Mouse (Mus musculus) cerebellum, postnatal 25 days (tissue): ENCODE results near the gene Kdm6b.
A peak's percentile ranks its signal among the peaks of the same experiment; 100 is the strongest.

Experiments
- DNase-seq, 2 experiments: peaks; one replicate each; pipeline ENCODE4 v3.0.0; 2021; ENCODE audit warnings: mixed read lengths in 2 of 2

Gene Kdm6b

DNA sequence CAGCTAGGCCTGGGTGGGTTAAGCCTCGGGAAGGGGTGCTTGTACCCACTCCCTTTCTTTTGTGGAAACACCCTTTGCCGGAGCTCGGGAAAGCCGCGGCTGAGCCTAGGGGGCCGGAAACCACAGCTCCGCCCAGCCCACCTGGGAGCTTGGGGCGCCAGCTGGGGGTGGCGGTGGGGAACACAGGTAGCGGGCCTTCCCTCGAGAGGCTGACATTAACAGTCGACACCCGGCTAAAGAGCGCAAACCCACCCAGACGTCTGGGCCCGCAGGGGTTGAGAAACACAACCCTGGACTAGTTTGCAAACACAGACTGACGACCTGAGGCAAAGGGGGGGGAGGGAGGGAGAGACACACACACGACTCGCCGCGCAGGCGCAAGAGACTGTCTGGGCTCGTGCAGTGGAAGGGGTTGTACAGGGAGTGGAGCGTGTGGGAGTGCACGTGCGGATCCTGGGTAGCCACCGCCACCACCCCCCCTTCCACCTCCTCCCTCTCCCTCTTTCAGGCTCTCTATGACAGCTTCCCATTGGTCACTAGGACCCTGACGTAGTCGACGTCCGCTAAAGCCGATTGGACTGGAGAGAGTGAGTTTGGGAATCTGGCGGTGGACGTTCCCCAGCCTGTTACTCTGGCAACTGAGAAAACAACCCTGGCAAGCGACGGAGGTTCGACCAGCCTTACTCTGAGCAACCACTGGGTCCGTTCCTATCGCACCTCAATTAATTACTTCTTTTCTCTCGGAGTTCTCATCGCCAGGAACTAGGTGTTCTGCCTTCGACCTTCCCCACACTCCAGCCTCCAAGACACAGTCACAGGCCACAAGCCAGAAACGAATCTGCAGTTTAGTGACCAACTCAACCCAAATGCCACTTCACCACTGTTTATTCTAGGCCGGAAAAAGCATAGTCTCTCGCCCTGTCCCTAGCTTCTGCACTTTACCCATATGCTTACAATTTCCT is 5.3 kb upstream of the Kdm6b start:
- peak; percentile 91 to 95 for DNase-seq

DNA sequence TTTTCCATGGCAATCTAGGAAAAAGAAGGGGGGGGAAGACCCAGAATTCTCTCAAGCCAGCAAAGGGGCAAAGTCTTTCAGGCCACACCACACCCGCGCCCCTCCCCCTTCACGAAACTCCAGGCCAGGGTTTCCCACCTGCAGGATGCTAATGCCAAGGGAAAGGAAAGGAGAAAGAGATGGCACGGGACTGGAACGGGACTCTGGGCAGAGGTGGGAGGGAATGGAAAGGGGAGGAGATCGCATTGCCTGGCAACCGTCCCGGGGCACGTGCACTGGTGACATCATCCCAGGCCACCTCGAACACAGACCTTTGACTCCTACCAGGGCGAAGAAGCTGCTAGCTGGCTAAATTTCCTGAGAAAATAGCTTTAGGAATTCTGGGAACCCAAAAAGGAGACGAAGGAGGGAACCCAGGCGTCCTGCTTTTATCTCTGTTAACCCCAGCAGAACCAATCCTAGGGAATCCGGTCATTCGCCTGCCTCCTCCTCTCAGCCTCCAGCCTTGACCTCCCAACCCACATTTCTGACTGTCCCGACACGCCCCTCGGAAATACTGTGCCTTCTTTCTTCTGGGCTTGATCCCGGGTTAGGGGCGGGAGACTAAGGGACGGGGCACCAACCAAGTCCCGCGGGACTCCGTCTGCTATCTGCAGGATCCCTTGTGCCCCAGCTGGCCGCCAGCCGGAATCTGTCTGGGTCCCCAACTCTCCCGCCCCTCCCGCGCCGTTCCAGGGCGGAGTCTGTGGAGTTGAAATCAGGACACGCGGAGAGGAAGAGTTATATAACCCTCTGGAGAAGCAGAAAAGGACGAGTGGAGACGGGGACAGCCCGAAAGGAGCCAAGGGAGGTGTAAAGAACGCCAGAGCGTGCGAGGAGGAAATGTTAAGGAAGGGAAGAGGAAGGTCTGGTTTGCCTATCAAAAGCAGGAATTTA is 4.2 kb upstream of the Kdm6b start:
- peak; percentile 97 to 99 for DNase-seq

DNA sequence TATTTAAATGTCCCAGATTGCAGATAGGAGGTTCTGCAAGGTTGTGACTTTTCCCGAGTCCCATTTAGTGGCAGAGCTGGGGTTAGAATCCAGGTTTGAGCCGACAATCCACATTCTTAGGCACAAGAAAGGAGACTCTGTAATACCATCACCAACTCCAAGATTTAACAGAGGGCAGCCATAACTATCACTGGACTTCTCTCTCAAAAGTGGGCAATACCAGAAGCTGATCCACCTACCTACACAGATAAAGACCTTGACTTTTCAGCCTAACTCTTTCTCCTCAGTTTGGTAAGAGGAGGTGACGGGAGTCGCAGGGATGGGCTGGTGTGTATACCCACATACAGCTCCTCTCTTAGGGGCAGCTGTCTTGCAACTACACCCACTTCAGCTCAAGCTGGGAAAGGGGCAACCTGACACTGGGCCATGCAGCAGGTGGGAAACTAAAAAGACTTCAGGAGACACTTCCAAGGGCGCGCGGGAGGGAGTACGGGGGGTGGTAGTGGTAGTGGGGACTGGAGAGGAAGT is 3.5 kb upstream of the Kdm6b start:
- DNase-seq: peak in 1 of 2 experiments; percentile 22

DNA sequence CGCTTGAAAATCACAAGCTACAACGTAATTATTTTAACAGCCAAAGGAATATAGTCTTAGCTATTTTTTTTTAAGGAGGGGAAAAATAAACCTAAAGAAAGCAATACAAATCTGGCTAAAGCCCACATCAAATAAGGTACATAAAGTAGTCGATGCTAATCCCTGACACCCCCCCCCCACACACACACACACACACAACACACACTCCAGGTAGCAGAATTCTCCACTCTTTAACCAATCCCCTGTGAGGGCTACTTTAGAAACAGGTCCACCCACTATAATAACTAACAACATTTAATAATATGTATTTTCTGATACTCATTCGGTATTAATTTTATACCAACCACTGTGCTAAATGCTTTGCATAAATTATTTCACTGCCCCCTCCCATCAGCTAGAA is 3.0 kb upstream of the Kdm6b start:
- DNase-seq: no peak

DNA sequence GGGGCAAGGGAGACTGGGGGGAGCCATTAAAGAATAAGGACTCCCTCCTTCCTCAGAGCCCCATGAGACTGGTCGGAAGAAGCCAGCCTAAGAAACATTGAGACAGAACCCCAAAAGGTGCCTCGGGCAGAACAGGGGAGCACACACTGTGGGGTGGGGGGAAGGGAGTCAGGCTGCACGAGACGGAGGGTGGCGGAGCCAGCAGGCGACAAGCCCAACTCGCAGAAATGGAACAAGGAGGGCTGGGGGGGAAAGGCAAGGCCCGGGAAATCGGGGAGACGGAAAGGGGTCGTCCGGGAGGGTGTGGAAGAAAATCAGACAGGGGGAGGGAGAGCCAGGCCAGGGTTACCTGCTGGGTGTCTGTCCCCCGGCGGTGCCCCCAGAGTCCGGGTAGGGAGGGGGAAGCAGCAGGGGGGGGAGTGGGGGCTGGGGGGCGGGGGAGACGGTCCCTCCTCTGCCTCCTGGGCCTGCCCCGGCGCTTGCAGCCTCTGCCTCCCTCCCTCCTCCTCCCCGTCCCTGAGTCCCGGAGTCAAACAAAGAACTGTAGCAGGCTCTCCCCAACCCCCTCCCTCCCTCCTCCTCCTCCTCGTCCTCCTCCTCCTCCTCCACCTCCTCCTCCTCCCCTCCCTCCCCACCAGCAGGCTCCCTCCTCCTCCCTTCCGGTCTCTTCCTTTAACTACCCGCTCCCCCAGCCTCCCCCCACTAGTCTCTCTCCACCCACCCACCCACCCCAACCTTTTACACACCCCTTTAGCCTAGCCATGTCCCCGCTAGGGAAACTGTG is 2.4 kb upstream of the Kdm6b start:
- peak; percentile 73 to 81 for DNase-seq

DNA sequence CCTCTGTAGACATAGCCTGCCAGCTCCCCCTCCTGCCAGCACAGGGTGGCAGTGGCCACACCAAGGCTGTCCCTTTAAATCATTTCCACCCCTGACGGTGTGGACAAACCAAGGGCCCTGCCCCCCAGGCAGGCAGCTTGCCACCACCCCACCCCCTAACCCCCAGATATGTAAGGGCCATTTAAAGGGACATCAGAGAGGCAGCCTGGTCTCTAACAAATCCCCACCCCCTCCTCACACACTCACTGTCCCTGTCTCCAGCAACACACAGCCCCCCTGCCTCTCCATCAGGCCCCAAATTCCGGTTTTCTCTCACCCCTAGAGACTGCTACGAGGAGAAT is 1.8 kb upstream of the Kdm6b start:
- DNase-seq: peak; percentile 85 to 92

DNA sequence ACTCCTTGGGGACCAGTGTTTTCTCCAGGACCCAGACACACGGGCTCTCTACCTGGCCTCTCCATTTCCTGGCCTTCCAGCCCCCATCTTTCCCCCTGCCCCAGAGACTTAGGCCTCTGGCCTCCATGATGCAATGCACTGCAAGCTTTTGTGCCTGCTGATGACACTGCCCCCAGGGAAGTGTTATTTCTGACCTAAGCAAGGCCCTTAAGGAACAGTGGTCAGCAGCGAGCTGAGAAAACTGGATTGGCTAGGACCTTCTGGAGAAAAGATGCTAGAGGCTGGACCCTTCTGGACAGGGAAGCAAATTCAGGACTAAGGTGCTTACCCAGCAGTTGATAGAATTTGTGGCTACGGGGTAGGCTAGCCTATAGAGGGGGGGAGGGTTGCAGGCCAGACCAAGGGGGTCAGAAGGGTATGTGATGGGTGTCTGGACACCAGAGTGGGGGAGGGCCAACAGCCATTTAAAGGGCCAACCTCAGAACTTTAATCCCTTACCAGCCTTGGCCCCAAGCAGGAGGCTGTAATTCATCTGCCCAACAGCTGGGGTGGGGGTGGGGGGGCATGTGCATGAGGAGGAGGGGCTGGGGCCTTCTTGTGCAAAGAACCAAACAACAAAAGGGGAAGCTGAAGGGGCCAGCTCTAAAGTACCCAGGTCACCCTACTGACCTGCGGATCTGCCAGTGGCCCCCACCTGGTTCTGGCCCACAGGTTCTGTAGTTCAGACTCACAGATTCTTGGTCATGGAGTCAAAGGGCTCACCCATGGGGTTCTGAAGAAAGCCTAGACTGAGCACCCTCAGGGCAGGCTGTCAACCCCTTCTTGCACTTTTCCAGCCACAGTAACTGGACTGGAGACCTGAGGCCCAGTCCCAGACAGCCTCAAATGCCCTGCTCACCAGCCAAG is 1.2 kb upstream of the Kdm6b start:
- DNase-seq: peak; percentile 24 to 35

DNA sequence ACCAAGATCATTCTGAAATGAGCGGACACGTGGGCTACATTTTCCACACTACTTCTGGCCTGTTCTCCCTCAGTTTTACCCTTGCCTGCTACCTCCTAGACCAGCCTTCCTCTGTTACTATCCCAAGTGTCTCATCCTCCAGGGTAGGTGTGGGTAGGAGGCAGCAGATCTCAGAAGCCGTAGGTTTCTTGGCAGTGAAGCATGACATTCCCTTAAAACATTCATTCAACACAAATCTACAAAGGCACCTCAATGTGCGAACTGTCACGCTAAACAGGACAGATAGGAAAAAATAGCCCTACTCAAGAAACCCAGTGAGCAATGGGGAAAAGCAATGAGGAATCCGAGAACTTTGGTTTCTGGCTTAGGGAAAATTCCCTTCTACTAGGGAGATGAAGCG is 927 bp downstream of the Kdm6b start:
- DNase-seq: no peak

DNA sequence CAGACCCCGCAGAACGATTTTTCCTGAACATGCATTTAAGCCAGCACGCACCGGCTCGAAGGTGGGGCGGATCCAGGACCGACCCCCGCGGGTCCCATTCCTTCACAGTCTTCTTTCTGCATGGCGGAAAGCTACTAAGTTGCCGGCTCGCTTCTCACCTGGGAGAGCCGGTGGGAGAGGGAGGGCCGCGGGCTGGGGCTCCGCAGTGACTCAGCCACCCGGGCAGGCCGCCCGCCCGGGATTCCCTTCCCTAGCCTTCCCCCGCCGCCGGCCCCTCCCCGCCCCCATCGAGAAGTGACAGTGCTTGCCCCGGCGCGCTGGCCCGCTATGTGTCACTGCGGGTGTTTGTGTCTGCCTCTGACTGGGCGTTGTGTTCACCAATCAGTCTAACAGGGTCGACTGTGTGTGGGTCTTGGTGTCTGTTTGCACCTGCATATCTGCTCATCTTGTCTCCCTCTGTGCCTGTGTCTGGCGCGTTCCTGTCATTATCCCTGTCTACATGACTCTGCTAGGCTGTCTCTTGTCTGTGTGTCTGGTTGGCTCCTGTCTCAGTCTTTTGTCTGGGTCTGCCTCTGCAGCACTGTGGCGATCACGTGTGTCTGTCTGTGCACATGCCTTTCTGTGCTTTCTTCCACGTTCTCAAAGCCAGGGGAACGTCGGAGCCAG is 1.8 kb downstream of the Kdm6b start:
- DNase-seq: peak in 1 of 2 experiments; percentile 84

DNA sequence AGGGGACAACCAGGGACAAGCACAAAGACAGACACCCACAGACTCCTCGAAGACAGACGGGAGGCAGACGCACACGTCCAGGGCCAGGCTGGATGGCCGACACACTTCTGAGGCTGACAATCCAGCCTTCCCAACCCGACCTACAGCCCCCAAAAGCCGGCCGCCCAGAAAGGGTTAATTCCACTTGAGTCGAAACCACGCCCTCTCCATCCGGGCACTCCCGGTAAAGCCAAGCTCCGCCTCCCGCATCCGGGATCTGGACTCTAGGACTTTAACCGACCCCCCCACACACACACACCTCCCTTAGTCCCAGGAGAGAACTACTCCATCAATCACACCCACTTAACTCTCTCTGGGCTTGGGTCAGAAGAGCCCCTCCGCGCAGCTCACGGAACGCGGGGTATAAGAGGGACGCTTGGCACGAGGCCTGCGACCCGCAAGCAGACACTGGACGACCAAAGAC is 2.4 kb downstream of the Kdm6b start:
- DNase-seq: peak; percentile 95 to 97

DNA sequence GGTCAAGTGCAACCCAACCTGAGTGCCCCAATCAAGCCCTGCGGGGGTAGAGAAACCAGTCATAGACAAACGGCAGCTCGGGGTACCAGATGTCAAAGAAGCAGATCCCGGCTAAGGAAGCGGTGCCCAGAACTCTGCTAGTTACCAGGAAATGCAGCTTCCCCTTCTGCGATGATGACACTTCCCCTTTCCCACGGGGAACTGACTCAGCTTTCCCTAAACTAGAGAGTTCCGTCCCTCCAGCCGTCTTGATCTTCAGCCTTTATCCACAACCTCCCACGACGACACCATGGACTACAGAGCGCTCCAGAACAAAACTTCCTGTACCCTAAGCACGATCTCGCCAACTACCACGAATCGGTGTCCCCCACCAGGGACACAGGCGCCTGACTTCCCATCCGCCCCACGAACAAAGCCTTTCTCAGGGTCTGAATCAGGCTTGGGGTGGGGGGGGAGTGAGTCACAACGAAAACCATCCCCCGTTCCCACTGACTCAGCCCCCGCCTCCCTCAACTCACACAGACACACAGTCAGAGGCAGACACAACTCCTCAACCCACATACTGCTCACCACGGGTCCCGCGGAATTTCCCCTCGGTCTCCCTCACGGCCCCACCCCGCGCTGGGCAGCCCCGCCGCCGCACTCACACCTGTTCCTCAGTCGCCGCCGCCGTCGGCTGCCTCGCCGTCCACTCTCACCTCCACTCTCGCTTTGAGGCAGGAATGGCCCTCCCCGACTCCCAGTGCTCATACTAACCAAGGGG is 3.0 kb downstream of the Kdm6b start:
- peak in 1 of 2 experiments; percentile 73 for DNase-seq

DNA sequence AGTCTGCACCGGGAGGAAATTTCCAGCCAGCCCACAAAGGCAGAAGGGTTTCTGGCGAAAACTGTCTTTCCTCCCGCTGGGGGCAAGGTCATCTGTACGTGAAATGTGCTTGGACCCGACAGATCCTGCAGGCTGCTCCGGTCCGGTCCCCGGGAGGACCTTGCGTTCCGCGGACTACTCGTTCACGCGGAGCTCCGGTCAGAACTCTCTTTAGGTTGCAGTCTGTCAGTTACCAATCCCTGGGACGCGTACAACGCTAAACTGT is 3.5 kb downstream of the Kdm6b start:
- DNase-seq: no peak

DNA sequence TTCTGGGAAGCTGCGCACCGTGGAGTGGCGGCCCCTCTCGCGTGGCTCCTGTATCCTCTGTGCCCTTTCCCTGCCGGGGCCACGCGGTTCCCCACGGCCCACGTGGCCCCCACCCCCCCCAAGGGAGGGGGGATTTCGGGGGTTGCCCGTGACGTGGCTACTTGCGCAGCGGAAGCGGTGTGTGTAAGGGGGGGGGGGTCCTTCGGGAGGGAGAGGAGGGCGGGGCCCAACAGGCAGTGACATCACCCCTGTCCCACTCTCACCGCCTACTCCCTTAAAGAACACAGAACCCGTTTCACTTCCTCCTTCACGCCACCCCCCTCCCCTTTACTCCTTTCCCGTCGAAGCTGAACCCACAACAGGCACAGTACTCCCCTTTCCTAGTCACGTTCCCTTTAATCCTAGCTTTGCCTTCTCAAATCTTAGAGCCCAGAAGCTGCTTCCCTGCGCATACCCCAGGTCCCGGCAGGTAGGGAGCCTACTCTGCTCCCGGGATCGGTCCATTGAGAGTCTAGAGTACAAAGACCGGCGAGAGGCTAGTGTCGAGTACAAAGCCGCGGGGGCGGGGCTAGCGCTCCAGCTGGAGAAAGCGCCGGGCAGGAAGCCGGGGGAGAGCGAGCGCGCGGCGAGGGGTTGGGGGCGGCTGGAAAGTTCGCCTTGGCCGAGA is 4.0 kb downstream of the Kdm6b start:
- peak; percentile 80 to 88 for DNase-seq

DNA sequence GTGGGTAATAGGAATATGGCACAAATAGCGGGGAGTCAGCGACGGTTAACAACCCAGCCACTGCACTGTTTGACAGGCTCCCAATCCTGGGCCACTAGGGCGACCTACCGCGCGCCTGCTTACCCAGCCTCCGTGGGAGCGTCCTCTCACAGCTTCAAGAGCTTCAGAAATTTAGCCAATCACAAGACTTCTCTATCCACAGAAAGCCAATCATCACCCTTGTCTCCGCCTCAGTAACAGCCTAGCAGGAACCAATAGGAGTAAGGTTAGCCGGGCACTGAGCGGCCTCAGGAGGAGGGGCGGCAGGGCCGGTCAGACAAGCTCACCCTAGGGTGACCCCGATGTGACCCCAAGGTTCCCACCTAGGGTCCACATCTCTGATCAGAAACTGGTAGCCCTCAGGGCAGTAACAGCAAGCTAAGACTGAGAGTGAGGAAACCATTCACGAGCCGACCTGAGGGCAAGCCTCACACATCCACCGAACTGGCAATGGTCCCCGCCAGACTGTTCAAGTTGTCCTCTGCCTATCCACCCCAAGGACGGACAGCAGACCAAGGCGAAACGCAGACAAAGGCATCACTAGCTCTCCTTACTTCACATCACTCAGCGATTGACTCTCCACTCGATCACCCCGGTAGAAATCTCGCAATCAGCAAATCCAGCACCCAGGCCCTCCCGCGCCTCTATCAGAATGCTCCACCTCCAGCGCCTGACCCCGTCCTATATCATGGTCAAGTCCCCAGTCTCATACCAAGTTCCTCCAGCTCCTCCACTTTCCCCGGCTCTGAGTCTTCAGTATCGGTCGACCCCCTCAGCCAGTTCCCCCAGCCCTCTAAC is 4.7 kb downstream of the Kdm6b start:
- peak; percentile 86 for DNase-seq

DNA sequence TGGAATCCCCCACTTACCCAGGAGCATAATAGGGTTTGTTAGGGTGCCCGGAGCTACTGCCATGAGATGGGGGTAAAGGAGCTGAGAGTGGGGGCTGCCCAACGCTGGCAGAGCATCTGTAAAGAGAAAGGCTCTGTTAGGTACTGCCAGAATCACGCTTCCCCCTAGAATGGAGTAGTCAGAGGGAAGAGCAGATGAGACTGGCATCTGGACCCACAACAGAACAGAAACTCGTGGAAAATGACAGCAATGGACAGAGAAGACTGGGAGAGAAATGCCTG is 5.8 kb downstream of the Kdm6b start:
- DNase-seq: no peak

DNA sequence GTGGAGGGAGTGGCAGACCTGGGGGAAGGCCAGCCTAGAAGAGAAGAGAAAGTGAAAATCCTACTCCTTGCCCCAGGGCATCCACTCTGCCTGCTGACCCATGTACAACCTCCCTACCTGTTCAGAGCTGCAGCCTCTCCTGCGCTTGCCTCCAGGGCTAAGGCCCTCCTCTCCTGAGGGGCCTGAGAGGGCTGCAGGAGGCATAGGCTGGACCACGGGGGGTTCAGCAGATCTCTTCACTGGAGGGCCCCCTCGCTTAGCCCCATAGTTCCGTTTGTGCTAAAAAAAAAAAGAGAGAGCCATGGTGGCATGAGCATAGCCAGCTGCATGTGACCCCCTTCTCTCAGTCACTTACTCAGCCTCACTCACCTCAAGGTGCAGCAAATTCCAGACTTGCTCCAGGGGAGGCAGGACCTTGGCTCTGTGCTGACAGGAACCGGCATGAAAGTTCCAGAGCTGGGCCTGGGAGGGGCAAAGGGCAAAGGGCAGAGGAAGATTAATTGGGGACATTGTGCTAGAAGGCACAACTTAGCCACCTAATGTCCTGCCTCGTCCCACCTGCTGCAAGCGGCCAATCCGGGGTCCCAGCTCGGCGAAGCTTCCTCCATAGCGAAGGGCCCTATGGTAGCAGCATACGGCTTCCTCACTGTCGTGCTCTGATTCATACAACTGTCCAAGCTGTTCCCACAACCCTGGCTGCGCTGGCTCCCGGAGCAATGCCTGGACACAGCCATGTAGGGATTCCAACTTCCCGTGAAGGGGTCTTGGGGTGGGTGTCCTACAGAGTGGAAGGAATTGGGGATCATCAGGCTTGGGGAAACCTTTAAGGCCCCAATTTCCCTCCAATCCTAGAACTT is 6.4 kb downstream of the Kdm6b start:
- no peak for DNase-seq

DNA sequence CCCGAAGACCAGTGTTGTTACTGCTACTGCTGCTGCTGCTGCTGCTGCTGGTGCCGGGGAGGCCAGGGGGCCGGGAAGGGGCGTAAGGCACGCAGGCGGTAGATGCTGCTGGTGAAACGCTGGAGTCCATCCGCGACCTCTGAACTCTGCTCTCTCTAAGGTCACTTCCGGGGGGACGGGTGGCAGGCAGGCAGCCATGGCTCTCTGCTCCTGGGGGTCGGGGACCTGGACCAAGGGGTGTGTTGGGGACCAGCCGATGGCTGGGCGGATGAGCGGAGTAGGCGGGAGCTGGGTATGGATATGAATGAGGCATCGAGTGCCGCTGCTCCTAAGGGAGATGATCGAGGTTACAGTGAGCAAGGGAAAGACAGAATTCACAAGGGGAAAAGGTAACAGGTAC is 7.2 kb downstream of the Kdm6b start:
- DNase-seq: peak in 1 of 2 experiments; percentile 30
